Mouse (Mus musculus) limb, embryonic 15.5 days (tissue): ENCODE measurements around the gene Ssh2. TPM values are rescaled to one million over a fixed set of nuclear protein-coding genes. Genes with fewer than 3 reads are reported as not detected.

Experiments
- ATAC-seq: fragments of 200-750 bp; cut with Nextera tagmentation; 2 replicates; pipeline ENCODE4 v1.8.0; 2017; ENCODE audit warnings: low read depth, moderate TSS enrichment; ENCODE audit not compliant: insufficient number of reproducible peaks, low FRiP score, low TSS enrichment
- H3K27ac ChIP-seq: fragments of 300-500 bp; sonication (generic); 2 replicates; pipeline ENCODE4 v1.5.1; 2015; ENCODE audit warnings: moderate library complexity, mild to moderate bottlenecking, inconsistent platforms
- H3K27me3 ChIP-seq: fragments of 300-500 bp; sonication (generic); 2 replicates; pipeline ENCODE4 v1.6.1; 2015; ENCODE audit warnings: inconsistent platforms
- H3K36me3 ChIP-seq: fragments of 300-500 bp; sonication (generic); 2 replicates; pipeline ENCODE4 v1.6.1; 2015; ENCODE audit warnings: inconsistent platforms
- H3K4me1 ChIP-seq: fragments of 300-500 bp; sonication (generic); 2 replicates; pipeline ENCODE4 v1.6.1; 2015; ENCODE audit warnings: inconsistent platforms
- H3K4me2 ChIP-seq: fragments of 300-500 bp; sonication (generic); 2 replicates; pipeline ENCODE4 v1.6.1; 2015; ENCODE audit warnings: mild to moderate bottlenecking, inconsistent platforms
- H3K4me3 ChIP-seq: fragments of 300-500 bp; sonication (generic); 2 replicates; pipeline ENCODE4 v1.5.1; 2015; ENCODE audit warnings: mild to moderate bottlenecking, inconsistent platforms
- H3K9ac ChIP-seq: fragments of 300-500 bp; sonication (generic); 2 replicates; pipeline ENCODE4 v1.6.1; 2015; ENCODE audit warnings: inconsistent platforms
- H3K9me3 ChIP-seq: fragments of 300-500 bp; sonication (generic); 2 replicates; pipeline ENCODE4 v1.6.1; 2016; ENCODE audit warnings: inconsistent platforms
- WGBS: fragments of 180-500 bp; shearing (Covaris S2); methylation state at CpG from one replicate; pipeline ENCODE4 v1.1.7; 2015; 5-methylcytosine and 5-hydroxymethylcytosine counted together
- polyA plus RNA-seq: library from polyadenylated mRNA; unstranded; fragments of >200 nt; fragmentation: Nextera tagmentation; extraction: Ambion mirVana; gene quantifications from 2 replicates; pipeline ENCODE4 v1.2.1, GENCODE M21; 2015

Ssh2 gene
- polyA plus RNA-seq, 1 experiment from 2014 or later: 7.9 TPM

- ATAC-seq: no peak
- H3K27ac ChIP-seq: no peak overlapping the region
- WGBS: 89% methylated on average over 4 of the region's 4 CpGs
- H3K9ac ChIP-seq: no peak overlapping the region
- no peaks in the 10 kb centered on the region for H3K27me3 ChIP-seq
- H3K4me3 ChIP-seq: no peak overlapping the region
- H3K9me3 ChIP-seq: no peaks in the 10 kb centered on the region
- no peak overlapping the region for H3K4me2 ChIP-seq
- 0 out of 2 replicates have a peak, but pooled peaks cover under 1% of the 10 kb centered on the region for H3K36me3 ChIP-seq
- no peaks in the 10 kb centered on the region for H3K4me1 ChIP-seq
Measured at GRCm38 (mm10) chr11:77418021-77418420, 201.9 kb downstream of the Ssh2 start.

- H3K4me3 ChIP-seq: no peak overlapping the region
- no peak for ATAC-seq
- H3K36me3 ChIP-seq: peaks cover 10% of the 10 kb centered on the region; the same call in 1 of the 2 replicates
- H3K4me2 ChIP-seq: no peak overlapping the region
- no peak overlapping the region for H3K27ac ChIP-seq
- H3K9me3 ChIP-seq: no peaks in the 10 kb centered on the region
- no peaks in the 10 kb centered on the region for H3K27me3 ChIP-seq
- 74% methylated on average over 4 of the region's 4 CpGs for WGBS
- H3K9ac ChIP-seq: no peak overlapping the region
- H3K4me1 ChIP-seq: no peaks in the 10 kb centered on the region
Measured at GRCm38 (mm10) chr11:77423175-77423859, 207.2 kb downstream of the Ssh2 start.

GRCm38 (mm10) chr11:77428446-77428845, 212.4 kb downstream of the Ssh2 start:
- H3K36me3 ChIP-seq: peaks cover 5% of the 10 kb centered on the region; the same call in 1 of the 2 replicates
- no peaks in the 10 kb centered on the region for H3K9me3 ChIP-seq
- H3K4me2 ChIP-seq: no peak overlapping the region
- H3K9ac ChIP-seq: no peak overlapping the region
- H3K27ac ChIP-seq: no peak overlapping the region
- H3K4me3 ChIP-seq: no peak overlapping the region
- WGBS: 87% methylated on average over 1 of the region's 1 CpGs
- no peaks in the 10 kb centered on the region for H3K27me3 ChIP-seq
- ATAC-seq: no peak
- H3K4me1 ChIP-seq: no peaks in the 10 kb centered on the region

- Histone ChIP-seq H3K9ac (no peak overlapping the region), H3K4me2 (no peak overlapping the region), H3K4me3 (no peak overlapping the region), H3K27me3 (no peaks in the 10 kb centered on the region), H3K4me1 (no peaks in the 10 kb centered on the region), H3K27ac (no peak overlapping the region), H3K36me3 (peaks cover 6% of the 10 kb centered on the region; the same call in 1 of the 2 replicates), H3K9me3 (no peaks in the 10 kb centered on the region)
- ATAC-seq: no peak
- WGBS: 74% methylated on average over 2 of the region's 2 CpGs
Measured at GRCm38 (mm10) chr11:77437026-77437425, 220.9 kb downstream of the Ssh2 start.

- ATAC-seq: no peak
- Histone ChIP-seq H3K4me3 (no peak overlapping the region), H3K9me3 (no peaks in the 10 kb centered on the region), H3K27me3 (no peaks in the 10 kb centered on the region), H3K4me1 (no peaks in the 10 kb centered on the region), H3K36me3 (peaks cover 6% of the 10 kb centered on the region; the same call in 1 of the 2 replicates), H3K27ac (no peak overlapping the region), H3K4me2 (no peak overlapping the region), H3K9ac (no peak overlapping the region)
- 74% methylated on average over 9 of the region's 9 CpGs for WGBS
Measured at GRCm38 (mm10) chr11:77440081-77440480, 224.0 kb downstream of the Ssh2 start.

- WGBS: 64% methylated on average over 8 of the region's 8 CpGs
- H3K9ac ChIP-seq: no peak overlapping the region
- no peak overlapping the region for H3K4me2 ChIP-seq
- no peak for ATAC-seq
- no peak overlapping the region for H3K4me3 ChIP-seq
- H3K9me3 ChIP-seq: no peaks in the 10 kb centered on the region
- H3K27me3 ChIP-seq: no peaks in the 10 kb centered on the region
- H3K4me1 ChIP-seq: no peaks in the 10 kb centered on the region
- H3K27ac ChIP-seq: no peak overlapping the region; the same call in 1 of the 2 replicates
- peaks cover 6% of the 10 kb centered on the region; the same call in 1 of the 2 replicates for H3K36me3 ChIP-seq
Measured at GRCm38 (mm10) chr11:77441020-77441419, 224.9 kb downstream of the Ssh2 start.

- H3K36me3 ChIP-seq: peaks cover 6% of the 10 kb centered on the region; the same call in 1 of the 2 replicates
- no peak overlapping the region for H3K4me2 ChIP-seq
- no peak overlapping the region for H3K9ac ChIP-seq
- no peaks in the 10 kb centered on the region for H3K27me3 ChIP-seq
- H3K4me1 ChIP-seq: no peaks in the 10 kb centered on the region
- H3K4me3 ChIP-seq: no peak overlapping the region
- no peaks in the 10 kb centered on the region for H3K9me3 ChIP-seq
- no peak for ATAC-seq
- H3K27ac ChIP-seq: peak overlapping the region; percentile 43; the same call in 1 of the 2 replicates
- 58% methylated on average over 7 of the region's 7 CpGs for WGBS
Measured at GRCm38 (mm10) chr11:77442186-77443170, 226.4 kb downstream of the Ssh2 start.

- 71% methylated on average over 2 of the region's 2 CpGs for WGBS
- Histone ChIP-seq H3K36me3 (peaks cover 13% of the 10 kb centered on the region), H3K4me3 (no peak overlapping the region), H3K9me3 (no peaks in the 10 kb centered on the region), H3K4me2 (no peak overlapping the region), H3K9ac (no peak overlapping the region), H3K27ac (no peak overlapping the region), H3K27me3 (no peaks in the 10 kb centered on the region), H3K4me1 (no peaks in the 10 kb centered on the region)
- no peak for ATAC-seq
Measured at GRCm38 (mm10) chr11:77444939-77445338, 228.9 kb downstream of the Ssh2 start.

- Histone ChIP-seq H3K4me1 (no peaks in the 10 kb centered on the region), H3K4me3 (no peak overlapping the region), H3K27ac (no peak overlapping the region), H3K9me3 (no peaks in the 10 kb centered on the region), H3K36me3 (peaks cover 14% of the 10 kb centered on the region), H3K9ac (no peak overlapping the region), H3K4me2 (no peak overlapping the region), H3K27me3 (no peaks in the 10 kb centered on the region)
- 41% methylated on average over 6 of the region's 6 CpGs for WGBS
- peak; percentile 69; the same call in 1 of the 2 replicates for ATAC-seq
Measured at GRCm38 (mm10) chr11:77446628-77447041, 230.5 kb downstream of the Ssh2 start.

GRCm38 (mm10) chr11:77449224-77449623, 233.1 kb downstream of the Ssh2 start:
- Histone ChIP-seq H3K27ac (no peak overlapping the region), H3K9me3 (no peaks in the 10 kb centered on the region), H3K9ac (no peak overlapping the region), H3K4me3 (no peak overlapping the region), H3K4me1 (no peaks in the 10 kb centered on the region), H3K27me3 (no peaks in the 10 kb centered on the region), H3K4me2 (no peak overlapping the region), H3K36me3 (peaks cover 23% of the 10 kb centered on the region)
- WGBS: 88% methylated on average over 7 of the region's 7 CpGs
- no peak for ATAC-seq

- Histone ChIP-seq H3K4me1 (no peaks in the 10 kb centered on the region), H3K9ac (no peak overlapping the region), H3K4me2 (no peak overlapping the region), H3K9me3 (no peaks in the 10 kb centered on the region), H3K4me3 (no peak overlapping the region), H3K36me3 (peaks cover 33% of the 10 kb centered on the region), H3K27ac (no peak overlapping the region), H3K27me3 (no peaks in the 10 kb centered on the region)
- ATAC-seq: no peak
- WGBS: 94% methylated on average over 2 of the region's 2 CpGs
Measured at GRCm38 (mm10) chr11:77451670-77452069, 235.6 kb downstream of the Ssh2 start.

GRCm38 (mm10) chr11:77453388-77453787, 237.3 kb downstream of the Ssh2 start:
- Histone ChIP-seq H3K36me3 (peaks cover 33% of the 10 kb centered on the region), H3K4me3 (no peak overlapping the region), H3K4me2 (no peak overlapping the region), H3K9ac (no peak overlapping the region), H3K9me3 (no peaks in the 10 kb centered on the region), H3K27me3 (no peaks in the 10 kb centered on the region), H3K4me1 (no peaks in the 10 kb centered on the region), H3K27ac (no peak overlapping the region)
- no peak for ATAC-seq
- 93% methylated on average over 2 of the region's 2 CpGs for WGBS
